Mouse (Mus musculus): ENCODE results near the gene Cradd.

DNA sequence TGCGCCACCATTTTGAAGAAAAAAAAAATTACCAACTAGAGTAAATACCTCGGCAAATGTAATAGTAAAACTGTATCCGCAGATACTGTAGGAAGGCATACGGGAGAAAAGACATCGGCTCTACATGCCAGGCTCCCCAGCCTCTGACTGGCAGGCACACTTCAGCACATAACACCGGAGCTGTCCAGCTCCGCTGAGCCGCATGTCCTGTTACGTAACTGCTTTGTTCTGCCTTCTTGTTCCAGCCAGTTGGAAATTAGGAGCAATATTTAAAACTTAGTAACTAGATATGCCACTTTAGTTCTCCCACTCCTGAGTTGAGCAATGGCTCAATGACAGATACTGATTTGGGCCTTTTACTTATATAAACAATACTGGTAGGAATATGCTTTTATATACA, 48.4 kb downstream of the Cradd start:
- TF ChIP-seq POLR2A (IDR thresholded peaks at IDR 0.05; ENCODE audit: control insufficient read depth, low read depth, low read length): no peak
- no peak for TF ChIP-seq CTCF (IDR thresholded peaks at IDR 0.05; ENCODE audit: control insufficient read depth, insufficient read depth, insufficient replicate concordance, low read depth, low read length)

Data from testis, adult 2 months (tissue).